Mouse (Mus musculus): ENCODE data around the gene Pde6h.

DNA sequence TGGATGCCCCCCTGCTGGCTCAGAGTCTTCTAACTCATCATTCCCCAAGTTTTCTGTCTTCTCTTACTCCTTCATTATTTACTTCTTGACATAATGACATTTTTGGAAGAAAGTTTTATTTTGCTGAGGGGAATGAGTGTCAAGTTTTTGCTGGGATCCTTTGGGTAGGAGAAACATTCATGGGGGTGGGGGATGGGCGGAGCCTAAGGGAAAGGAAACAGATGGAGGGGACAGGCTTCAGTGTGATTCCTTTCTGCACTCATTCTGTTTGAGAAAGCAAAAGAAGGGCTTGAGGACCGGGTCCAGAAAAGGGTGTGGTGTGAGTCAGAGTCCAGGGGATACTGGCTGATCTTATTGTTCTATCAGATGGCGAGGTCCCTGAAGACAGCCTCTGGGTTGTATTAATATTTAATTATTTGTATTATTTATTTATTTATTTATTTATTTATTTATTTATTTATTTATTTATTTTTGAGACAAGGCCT, 40.2 kb upstream of the Pde6h start:
- no peak for TF ChIP-seq CTCF (IDR thresholded peaks at IDR 0.05; ENCODE audit: low read depth)
- TF ChIP-seq EP300 (optimal IDR thresholded peaks at IDR 0.05) = no peak
